Mouse (Mus musculus) limb, embryonic 15.5 days (tissue): ENCODE data around the gene Mrtfb. TPM values are rescaled to one million over a fixed set of nuclear protein-coding genes. Genes with fewer than 3 reads are reported as not detected.

Source experiments
- ATAC-seq: fragments of 200-750 bp; cut with Nextera tagmentation; 2 replicates; pipeline ENCODE4 v1.8.0; 2017; ENCODE audit warnings: low read depth, moderate TSS enrichment; ENCODE audit not compliant: insufficient number of reproducible peaks, low FRiP score, low TSS enrichment
- H3K27ac ChIP-seq: fragments of 300-500 bp; sonication (generic); 2 replicates; pipeline ENCODE4 v1.5.1; 2015; ENCODE audit warnings: moderate library complexity, mild to moderate bottlenecking, inconsistent platforms
- H3K27me3 ChIP-seq: fragments of 300-500 bp; sonication (generic); 2 replicates; pipeline ENCODE4 v1.6.1; 2015; ENCODE audit warnings: inconsistent platforms
- H3K36me3 ChIP-seq: fragments of 300-500 bp; sonication (generic); 2 replicates; pipeline ENCODE4 v1.6.1; 2015; ENCODE audit warnings: inconsistent platforms
- H3K4me1 ChIP-seq: fragments of 300-500 bp; sonication (generic); 2 replicates; pipeline ENCODE4 v1.6.1; 2015; ENCODE audit warnings: inconsistent platforms
- H3K4me2 ChIP-seq: fragments of 300-500 bp; sonication (generic); 2 replicates; pipeline ENCODE4 v1.6.1; 2015; ENCODE audit warnings: mild to moderate bottlenecking, inconsistent platforms
- H3K4me3 ChIP-seq: fragments of 300-500 bp; sonication (generic); 2 replicates; pipeline ENCODE4 v1.5.1; 2015; ENCODE audit warnings: mild to moderate bottlenecking, inconsistent platforms
- H3K9ac ChIP-seq: fragments of 300-500 bp; sonication (generic); 2 replicates; pipeline ENCODE4 v1.6.1; 2015; ENCODE audit warnings: inconsistent platforms
- H3K9me3 ChIP-seq: fragments of 300-500 bp; sonication (generic); 2 replicates; pipeline ENCODE4 v1.6.1; 2016; ENCODE audit warnings: inconsistent platforms
- WGBS: fragments of 180-500 bp; shearing (Covaris S2); methylation state at CpG from one replicate; pipeline ENCODE4 v1.1.7; 2015; 5-methylcytosine and 5-hydroxymethylcytosine counted together
- polyA plus RNA-seq: library from polyadenylated mRNA; unstranded; fragments of >200 nt; fragmentation: Nextera tagmentation; extraction: Ambion mirVana; gene quantifications from 2 replicates; pipeline ENCODE4 v1.2.1, GENCODE M21; 2015

Mrtfb gene
- polyA plus RNA-seq, 1 experiment from 2014 or later = 20.2 TPM

DNA sequence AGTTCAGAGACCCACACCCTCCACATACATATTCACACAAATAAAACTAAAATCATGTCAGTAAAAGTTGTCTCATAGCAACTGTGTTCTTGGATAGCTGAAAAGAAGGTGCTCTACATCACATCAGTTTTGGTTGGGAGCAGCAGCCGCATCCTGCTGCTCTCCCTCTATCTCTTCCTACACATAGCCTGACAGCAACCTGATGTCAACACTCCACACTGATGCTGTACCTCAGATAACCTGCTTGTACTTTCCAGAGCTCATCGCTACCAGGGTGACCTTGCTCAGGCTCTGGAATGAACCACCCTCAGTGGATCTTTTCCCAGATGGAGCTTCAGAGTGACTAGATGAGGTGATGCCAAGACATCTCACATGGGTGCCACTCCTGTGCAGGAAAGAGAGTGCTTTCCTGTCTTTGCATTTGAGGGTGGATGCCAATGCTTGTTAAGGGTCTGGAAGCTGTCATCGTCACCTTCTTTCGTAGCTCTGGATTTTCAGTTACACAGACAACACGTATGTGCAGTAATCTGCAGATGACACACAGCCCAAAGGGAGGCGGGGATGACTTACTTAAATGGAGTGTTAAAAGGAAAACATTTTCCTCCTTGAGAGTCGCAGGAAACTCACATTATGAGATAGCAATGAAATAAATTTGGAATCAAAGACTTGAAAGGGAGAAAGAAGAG, 173.8 kb downstream of the Mrtfb start:
- H3K9ac ChIP-seq = no peak overlapping the region
- no peak for ATAC-seq
- 73% methylated on average over 7 of the region's 7 CpGs for WGBS
- no peak overlapping the region for H3K27ac ChIP-seq
- no peaks in the 10 kb centered on the region for H3K4me1 ChIP-seq
- H3K4me3 ChIP-seq = no peak overlapping the region
- H3K9me3 ChIP-seq = no peaks in the 10 kb centered on the region
- H3K36me3 ChIP-seq = no peaks in the 10 kb centered on the region
- no peak overlapping the region for H3K4me2 ChIP-seq
- no peaks in the 10 kb centered on the region for H3K27me3 ChIP-seq

DNA sequence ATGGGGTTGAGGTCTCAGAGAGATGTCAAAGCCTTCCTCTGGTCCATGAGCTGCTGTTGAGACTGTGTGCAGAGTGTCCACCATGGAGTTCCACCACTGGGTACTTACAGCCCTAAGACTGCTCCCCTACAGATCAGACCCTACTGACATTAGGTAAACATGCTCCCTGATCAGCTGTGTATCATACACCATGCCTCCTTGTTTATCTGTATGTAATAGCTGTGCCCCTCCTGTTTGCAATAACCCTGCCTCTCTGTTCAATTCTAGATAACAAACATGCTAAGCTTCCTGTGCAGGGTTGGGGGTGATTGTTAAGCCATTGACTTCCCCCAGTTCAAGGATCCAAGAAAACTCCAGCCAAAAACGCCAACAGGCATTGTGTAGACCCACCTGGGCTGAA, 174.7 kb downstream of the Mrtfb start:
- Histone ChIP-seq H3K4me1 (no peaks in the 10 kb centered on the region), H3K4me3 (no peak overlapping the region), H3K4me2 (no peak overlapping the region), H3K27ac (no peak overlapping the region), H3K9me3 (no peaks in the 10 kb centered on the region), H3K9ac (no peak overlapping the region), H3K27me3 (no peaks in the 10 kb centered on the region), H3K36me3 (no peaks in the 10 kb centered on the region)
- WGBS = 63% methylated on average over 1 of the region's 1 CpGs
- ATAC-seq = no peak

DNA sequence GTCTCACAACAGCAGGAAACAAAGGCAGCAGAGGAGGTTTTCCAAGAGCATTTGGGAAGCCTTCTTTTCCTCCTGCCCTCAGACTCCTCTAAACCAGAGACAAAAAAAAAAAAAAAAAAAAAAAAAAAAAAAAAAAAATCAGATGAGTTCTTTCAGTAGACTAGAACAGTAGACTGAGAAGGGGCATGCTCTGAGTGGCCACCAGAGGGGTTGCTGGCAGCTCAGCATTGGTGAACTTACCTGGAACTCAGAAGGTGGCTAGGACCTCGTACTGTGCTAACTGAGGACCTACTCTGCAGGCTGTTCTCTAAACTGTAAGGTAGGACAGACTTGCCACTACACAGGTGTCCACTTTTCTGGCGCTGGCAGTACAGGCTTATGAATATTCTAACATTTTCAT, 179.3 kb downstream of the Mrtfb start:
- H3K4me2 ChIP-seq = no peak overlapping the region
- no peaks in the 10 kb centered on the region for H3K36me3 ChIP-seq
- H3K4me3 ChIP-seq = no peak overlapping the region
- no peaks in the 10 kb centered on the region for H3K27me3 ChIP-seq
- H3K27ac ChIP-seq = no peak overlapping the region
- H3K4me1 ChIP-seq = peaks cover 15% of the 10 kb centered on the region; the same call in 1 of the 2 replicates
- WGBS = 81% methylated on average over 2 of the region's 2 CpGs
- no peak overlapping the region for H3K9ac ChIP-seq
- no peaks in the 10 kb centered on the region for H3K9me3 ChIP-seq
- no peak for ATAC-seq

DNA sequence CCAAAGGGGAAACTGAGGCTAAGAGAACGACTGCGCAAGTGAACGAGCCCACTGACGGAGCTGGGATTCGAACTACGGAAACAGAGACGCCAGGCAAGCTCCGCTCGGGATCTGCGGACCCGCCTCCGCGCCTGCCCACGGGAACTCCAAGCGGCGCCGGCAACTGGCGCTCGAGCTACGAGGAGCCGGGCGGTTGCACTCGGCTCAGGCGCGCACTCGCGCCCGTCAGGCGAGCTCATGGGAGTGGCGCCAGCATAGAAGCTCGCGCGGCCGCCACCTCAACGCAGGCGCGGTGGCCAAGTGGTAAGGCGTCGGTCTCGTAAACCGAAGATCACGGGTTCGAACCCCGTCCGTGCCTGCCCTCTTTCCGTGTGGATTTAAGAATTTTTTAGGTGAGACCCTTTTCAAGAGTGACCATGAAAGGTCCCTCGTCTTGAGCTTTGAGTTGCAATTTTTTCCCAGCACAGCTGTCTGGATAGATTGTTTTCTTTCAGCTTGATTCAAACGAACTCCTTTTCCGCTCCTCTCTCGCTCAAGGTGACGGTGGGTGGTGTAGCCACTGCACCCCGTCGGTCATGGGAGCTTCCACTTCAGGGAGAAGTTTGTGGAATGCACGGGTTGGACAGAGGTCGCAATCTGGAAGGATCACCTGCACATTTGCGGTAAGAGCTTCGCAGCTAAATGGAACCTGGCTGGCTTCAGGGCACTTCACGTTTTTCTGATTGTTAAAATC, 180.9 kb downstream of the Mrtfb start:
- ATAC-seq = peak; percentile 85
- peak overlapping the region; percentile 56 for H3K4me3 ChIP-seq
- H3K9ac ChIP-seq = peak overlapping the region; percentile 52
- peak overlapping the region; percentile 89 for H3K27ac ChIP-seq
- H3K36me3 ChIP-seq = no peaks in the 10 kb centered on the region
- H3K9me3 ChIP-seq = no peaks in the 10 kb centered on the region
- under 1% methylated on average over 58 of the region's 58 CpGs for WGBS
- peak overlapping the region; percentile 66 for H3K4me2 ChIP-seq
- peaks cover 15% of the 10 kb centered on the region; the same call in 1 of the 2 replicates for H3K4me1 ChIP-seq
- H3K27me3 ChIP-seq = no peaks in the 10 kb centered on the region

DNA sequence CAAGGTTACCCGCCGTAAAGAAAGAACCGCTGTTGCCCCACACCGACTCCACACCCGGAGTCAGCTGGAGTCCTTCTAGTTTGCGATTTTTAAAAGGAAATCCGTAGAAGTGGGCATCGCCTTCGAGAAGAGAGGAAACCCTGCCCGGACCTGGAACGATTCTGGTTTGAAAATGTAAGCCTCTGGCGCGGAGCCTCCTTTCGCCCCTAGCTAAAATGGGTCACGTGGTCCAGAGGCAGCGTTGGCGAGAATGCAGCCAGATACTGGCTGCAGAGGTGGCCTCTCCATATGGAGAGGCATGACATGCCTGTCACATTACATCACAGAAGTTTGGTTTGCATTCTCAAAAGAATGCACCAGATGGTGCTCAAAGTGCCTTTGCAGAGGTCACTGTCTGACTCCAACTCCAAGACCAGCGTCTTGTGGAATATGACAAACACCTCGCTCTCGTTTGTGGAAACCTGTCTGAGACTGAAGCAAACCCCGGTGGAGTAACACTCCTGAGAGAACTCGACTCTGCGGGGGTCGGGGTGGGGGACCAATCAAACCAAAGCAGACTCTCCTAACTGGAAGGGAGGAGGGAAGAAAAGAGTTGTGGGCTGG, 181.6 kb downstream of the Mrtfb start:
- peak; percentile 56; the same call in 1 of the 2 replicates for ATAC-seq
- Histone ChIP-seq H3K9ac (peak overlapping the region; percentile 52), H3K36me3 (no peaks in the 10 kb centered on the region), H3K4me3 (peak overlapping the region; percentile 56), H3K4me2 (peak overlapping the region; percentile 66), H3K27ac (peak overlapping the region; percentile 89), H3K4me1 (peaks cover 15% of the 10 kb centered on the region; the same call in 1 of the 2 replicates), H3K27me3 (no peaks in the 10 kb centered on the region), H3K9me3 (no peaks in the 10 kb centered on the region)
- under 1% methylated on average over 24 of the region's 24 CpGs for WGBS

DNA sequence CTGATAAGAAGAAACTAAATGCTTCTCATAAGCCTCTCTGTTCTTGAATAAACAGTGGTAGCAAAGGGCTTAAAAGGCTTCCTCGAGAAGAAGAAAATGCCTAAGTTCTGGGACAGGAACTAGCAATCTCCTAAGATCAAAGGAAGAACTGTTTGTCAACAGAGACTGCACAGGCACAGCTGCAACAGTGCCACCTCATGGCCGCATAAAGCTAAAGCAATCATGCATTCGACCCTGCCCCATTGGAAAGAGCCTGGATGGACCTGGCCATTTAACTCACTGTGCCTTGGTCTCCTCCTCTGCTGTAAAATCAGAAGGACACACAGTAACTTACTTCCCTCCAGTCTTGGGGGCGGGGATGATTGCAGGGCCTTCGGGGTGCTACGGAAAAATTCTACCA, 184.2 kb downstream of the Mrtfb start:
- H3K27ac ChIP-seq = no peak overlapping the region
- no peaks in the 10 kb centered on the region for H3K36me3 ChIP-seq
- H3K4me2 ChIP-seq = no peak overlapping the region
- 42% methylated on average over 6 of the region's 6 CpGs for WGBS
- H3K9me3 ChIP-seq = no peaks in the 10 kb centered on the region
- peaks cover 15% of the 10 kb centered on the region; the same call in 1 of the 2 replicates for H3K4me1 ChIP-seq
- H3K27me3 ChIP-seq = no peaks in the 10 kb centered on the region
- no peak overlapping the region for H3K4me3 ChIP-seq
- no peak overlapping the region for H3K9ac ChIP-seq
- no peak for ATAC-seq

DNA sequence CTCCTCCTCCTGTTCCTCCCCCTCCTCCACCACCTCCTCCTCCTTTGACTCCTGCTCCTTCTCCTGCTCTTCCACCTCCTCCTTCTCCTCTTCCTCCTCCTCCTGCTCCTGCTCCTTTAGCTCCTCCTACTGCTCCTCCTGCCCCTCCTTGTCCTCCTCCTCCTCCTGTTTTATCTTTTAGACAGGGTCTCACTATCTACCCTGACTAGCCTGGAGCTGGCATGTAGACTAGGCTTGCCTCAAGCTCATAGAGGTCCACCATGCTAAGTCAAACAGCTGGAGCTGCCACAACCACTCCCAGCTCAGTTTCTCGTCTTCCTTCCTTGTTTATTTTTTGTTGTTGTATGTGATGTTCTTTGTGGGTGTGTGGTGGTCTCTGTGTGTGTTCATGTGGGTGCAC, 187.5 kb downstream of the Mrtfb start:
- peaks cover 15% of the 10 kb centered on the region for H3K4me1 ChIP-seq
- H3K4me3 ChIP-seq = no peak overlapping the region
- peaks cover 7% of the 10 kb centered on the region; the same call in 1 of the 2 replicates for H3K27me3 ChIP-seq
- no peak for ATAC-seq
- no peak overlapping the region for H3K4me2 ChIP-seq
- WGBS = 50% methylated on average over 1 of the region's 1 CpGs
- no peaks in the 10 kb centered on the region for H3K9me3 ChIP-seq
- H3K36me3 ChIP-seq = no peaks in the 10 kb centered on the region
- H3K9ac ChIP-seq = no peak overlapping the region
- no peak overlapping the region for H3K27ac ChIP-seq

DNA sequence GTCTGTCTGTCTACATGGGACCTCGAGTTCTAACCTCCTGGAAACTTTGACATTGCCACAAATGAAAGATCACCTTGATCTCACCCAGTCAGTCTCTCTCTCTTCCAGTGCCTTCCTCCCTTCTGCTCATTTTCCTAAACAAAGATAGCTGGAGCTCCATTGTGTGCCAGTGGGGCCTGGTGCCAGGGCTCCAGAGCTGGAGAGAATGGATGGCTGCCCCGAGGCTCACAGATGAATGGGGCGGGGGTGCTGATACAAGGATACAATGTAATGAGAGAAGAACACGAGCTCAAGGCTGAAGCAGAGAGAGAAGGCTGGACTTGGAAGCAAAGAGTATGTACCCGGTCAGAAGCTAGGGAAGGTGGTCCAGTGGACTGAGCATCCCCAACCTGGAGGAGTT, 189.2 kb downstream of the Mrtfb start:
- peaks cover 11% of the 10 kb centered on the region; the same call in 1 of the 2 replicates for H3K27me3 ChIP-seq
- WGBS = 65% methylated on average over 5 of the region's 5 CpGs
- no peak for ATAC-seq

DNA sequence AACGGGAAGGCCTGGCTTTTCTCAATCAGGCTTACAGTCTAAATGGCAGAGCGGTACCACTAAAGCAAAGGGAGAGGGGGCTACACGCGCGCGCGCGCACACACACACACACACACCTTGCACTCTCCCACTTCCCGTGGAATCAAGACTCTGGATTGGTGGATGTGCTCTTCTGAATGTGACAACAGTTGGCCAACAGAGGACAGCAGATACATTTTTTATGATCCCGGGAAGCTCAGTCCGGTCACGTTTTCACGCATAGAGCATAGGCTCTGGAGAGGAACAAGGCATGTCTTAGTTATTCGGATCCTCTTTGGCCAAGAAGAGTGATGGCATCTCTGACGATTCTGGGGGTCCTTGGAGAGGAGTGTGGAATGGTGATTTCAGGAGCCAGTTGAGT, 190.2 kb downstream of the Mrtfb start:
- ATAC-seq = no peak
- H3K9me3 ChIP-seq = no peaks in the 10 kb centered on the region
- no peaks in the 10 kb centered on the region for H3K36me3 ChIP-seq
- peak overlapping the region; percentile 95 for H3K4me2 ChIP-seq
- H3K4me1 ChIP-seq = peaks cover 32% of the 10 kb centered on the region
- peak overlapping the region; percentile 75 for H3K4me3 ChIP-seq
- H3K9ac ChIP-seq = no peak overlapping the region
- peaks cover 11% of the 10 kb centered on the region; the same call in 1 of the 2 replicates for H3K27me3 ChIP-seq
- H3K27ac ChIP-seq = 0 out of 2 replicates have a peak overlapping the region, but pooled peaks have one; percentile 29
- 19% methylated on average over 15 of the region's 15 CpGs for WGBS

More for the DNA sequence above, 189.2 kb downstream of the Mrtfb start:
- Histone ChIP-seq H3K27ac (no peak overlapping the region), H3K36me3 (no peaks in the 10 kb centered on the region), H3K4me2 (no peak overlapping the region), H3K4me3 (no peak overlapping the region), H3K4me1 (peaks cover 24% of the 10 kb centered on the region), H3K9ac (no peak overlapping the region), H3K9me3 (no peaks in the 10 kb centered on the region)

DNA sequence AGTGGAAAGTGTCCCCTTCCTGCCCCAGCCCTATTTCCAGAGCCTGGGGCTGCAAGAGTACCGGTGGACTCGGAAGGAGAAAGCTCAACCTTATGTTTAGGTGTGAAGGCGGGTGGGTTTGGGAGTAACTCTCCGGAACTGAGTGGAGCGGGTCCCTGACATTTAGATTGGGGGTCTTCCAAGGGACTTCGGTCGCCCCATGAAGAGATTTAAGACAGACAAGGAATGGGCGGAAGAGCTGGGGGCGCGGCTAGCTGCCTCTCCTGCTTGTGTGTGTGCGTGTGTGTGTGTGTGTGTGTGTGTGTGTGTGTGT, 190.6 kb downstream of the Mrtfb start:
- Histone ChIP-seq H3K4me2 (peak overlapping the region; percentile 95), H3K27ac (0 out of 2 replicates have a peak overlapping the region, but pooled peaks have one; percentile 29), H3K4me1 (peaks cover 35% of the 10 kb centered on the region), H3K4me3 (peak overlapping the region; percentile 75), H3K9ac (no peak overlapping the region), H3K27me3 (peaks cover 11% of the 10 kb centered on the region; the same call in 1 of the 2 replicates), H3K9me3 (no peaks in the 10 kb centered on the region), H3K36me3 (no peaks in the 10 kb centered on the region)
- ATAC-seq = no peak
- 3% methylated on average over 9 of the region's 11 CpGs for WGBS

DNA sequence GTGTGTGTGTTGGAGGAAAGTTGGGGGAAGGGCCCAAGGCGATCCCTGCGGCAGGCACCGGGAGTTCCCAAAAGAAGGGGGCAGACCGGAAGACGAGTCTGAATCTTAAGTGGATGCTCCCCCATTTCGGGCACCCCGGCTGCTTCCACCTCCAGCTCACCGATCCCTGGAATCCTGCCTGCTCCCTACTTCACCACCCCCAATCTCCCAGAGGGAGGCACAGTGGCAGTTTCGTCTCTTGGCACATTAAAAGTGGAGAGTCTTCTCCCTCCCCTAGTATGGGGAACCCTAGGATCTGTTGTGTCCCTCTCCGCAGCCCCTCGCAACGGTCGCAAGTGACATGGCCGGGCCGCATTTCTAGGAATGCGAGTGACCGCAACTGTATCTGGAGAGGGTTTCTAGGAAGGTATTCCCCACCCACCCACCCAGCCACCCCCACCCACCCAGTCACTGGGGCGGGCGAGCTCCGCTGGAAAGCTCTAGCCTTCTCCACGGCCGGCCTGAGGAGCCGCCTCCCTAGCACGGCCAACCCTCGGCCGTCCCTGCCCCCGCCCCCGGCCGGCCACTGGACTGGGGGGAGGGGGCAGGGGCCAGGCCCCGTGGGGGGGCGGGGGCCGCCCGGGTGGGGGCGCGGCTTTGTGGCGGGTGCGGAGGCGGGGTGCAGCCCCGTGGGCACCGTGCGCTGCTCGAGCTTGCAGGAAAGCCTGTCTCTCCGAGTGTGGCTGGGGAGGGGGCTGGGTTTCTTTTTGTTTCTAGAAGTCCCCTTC, 191.2 kb downstream of the Mrtfb start:
- H3K27ac ChIP-seq = peak overlapping the region; percentile 77
- H3K9ac ChIP-seq = peak overlapping the region; percentile 80
- H3K4me2 ChIP-seq = peak overlapping the region; percentile 95
- peak; percentile 54; the same call in 1 of the 2 replicates for ATAC-seq
- no peaks in the 10 kb centered on the region for H3K36me3 ChIP-seq
- H3K27me3 ChIP-seq = peaks cover 11% of the 10 kb centered on the region; the same call in 1 of the 2 replicates
- peak overlapping the region; percentile 75 for H3K4me3 ChIP-seq
- H3K9me3 ChIP-seq = no peaks in the 10 kb centered on the region
- WGBS = 0% methylated on average over 24 of the region's 43 CpGs
- peaks cover 41% of the 10 kb centered on the region for H3K4me1 ChIP-seq
